27 mouse cellular contexts compared by ENCODE assay signal in the genomic region with DNA sequence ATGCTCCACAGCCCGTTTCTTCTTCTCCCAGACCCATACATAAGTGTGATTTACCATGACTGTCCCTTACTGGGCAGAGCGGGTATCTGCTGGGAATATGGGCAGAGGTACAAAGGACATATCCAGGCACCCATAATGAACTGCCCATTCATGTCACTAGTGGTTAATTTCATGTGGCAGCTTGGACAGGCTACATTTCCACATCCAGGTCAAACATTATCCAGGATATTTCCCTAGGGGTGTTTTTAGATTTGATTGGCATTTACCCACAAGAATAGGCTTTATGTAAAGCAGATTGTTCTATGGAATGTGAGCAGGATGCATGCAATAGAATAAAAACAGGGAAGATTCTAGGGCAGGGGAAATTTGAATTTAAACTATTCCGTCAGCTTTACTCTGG.
A peak's percentile ranks its signal among the peaks of the same experiment; 100 is the strongest.
DNase-seq lines count a peak whose midpoint lies in the region; ATAC-seq and TF ChIP-seq lines count a peak whose summit lies in the region.
"Had no signal": no experiment of that assay in that cellular context is flagged by ENCODE, and none has a peak within 500 bp of the region (broad histone marks: within the 10 kb centered on the region; RNA-seq: fewer than 3 reads in every experiment).

No protein-coding gene starts in this region.

- DNase-seq in hindbrain, postnatal 0 days (ENCODE audit: low spot score), result no peak
- DNase-seq in midbrain, embryonic 14.5 days, result peak; percentile 4
- DNase-seq in midbrain, postnatal 0 days (ENCODE audit: low spot score), result no peak
- DNase-seq in retina, postnatal 1 day, result peak; percentile 59
- no peak for DNase-seq in adrenal gland, adult 2 months
- DNase-seq: adrenal gland, postnatal 10 days; adrenal gland, postnatal 36 days; cerebellum, adult 18-20 months; cerebellum, adult 9-11 months; cerebellum, postnatal 25 days; embryo, embryonic 11 days; gastrocnemius, postnatal 10 days; gastrocnemius, postnatal 36 days; heart, adult 2 months; heart, postnatal 14 days; heart, postnatal 4 days had no signal

- H3K9me3 ChIP-seq in hindbrain, embryonic 12.5 days (replicated peaks), result no peaks in the 10 kb centered on the region
- H3K9me3 ChIP-seq in hindbrain, postnatal 0 days (ENCODE audit: low read length), result no peaks in the 10 kb centered on the region
- no peaks in the 10 kb centered on the region for H3K9me3 ChIP-seq in midbrain, embryonic 14.5 days (ENCODE audit: control insufficient read depth, low read length)
- H3K9me3 ChIP-seq in midbrain, postnatal 0 days (ENCODE audit: low read length), result no peaks in the 10 kb centered on the region
- H3K9me3 ChIP-seq: embryonic facial prominence, embryonic 10.5 days; embryonic facial prominence, embryonic 13.5 days; forebrain, embryonic 12.5 days; forebrain, embryonic 15.5 days; heart, embryonic 10.5 days; heart, embryonic 13.5 days had no signal

- no peak overlapping the region for H3K27ac ChIP-seq in hindbrain, embryonic 12.5 days
- no peak overlapping the region for H3K27ac ChIP-seq in hindbrain, postnatal 0 days
- H3K27ac ChIP-seq in midbrain, embryonic 14.5 days (replicated peaks; ENCODE audit: low read depth, low read length), result no peak overlapping the region
- no peak overlapping the region for H3K27ac ChIP-seq in midbrain, postnatal 0 days (ENCODE audit: low read depth, low read length)
- H3K27ac ChIP-seq: embryonic facial prominence, embryonic 10.5 days; embryonic facial prominence, embryonic 13.5 days; forebrain, embryonic 12.5 days; forebrain, embryonic 15.5 days; heart, adult 2 months; heart, embryonic 10.5 days; heart, embryonic 13.5 days; hindbrain, embryonic 14.5 days had no signal

- TF ChIP-seq CTCF in hindbrain, postnatal 0 days (IDR thresholded peaks at IDR 0.05; ENCODE audit: low read depth), result no peak
- TF ChIP-seq CTCF in midbrain, postnatal 0 days (IDR thresholded peaks at IDR 0.05), result no peak

- H3K36me3 ChIP-seq in hindbrain, embryonic 12.5 days, result no peaks in the 10 kb centered on the region
- no peaks in the 10 kb centered on the region for H3K36me3 ChIP-seq in hindbrain, postnatal 0 days (ENCODE audit: insufficient read depth, low read length)
- no peaks in the 10 kb centered on the region for H3K36me3 ChIP-seq in midbrain, embryonic 14.5 days (ENCODE audit: control insufficient read depth, insufficient read depth, low read length)
- H3K36me3 ChIP-seq in midbrain, postnatal 0 days (ENCODE audit: insufficient read depth, low read length), result no peaks in the 10 kb centered on the region
- H3K36me3 ChIP-seq: embryonic facial prominence, embryonic 10.5 days; embryonic facial prominence, embryonic 13.5 days; forebrain, embryonic 12.5 days; forebrain, embryonic 15.5 days; heart, embryonic 10.5 days; heart, embryonic 13.5 days had no signal

- no peaks in the 10 kb centered on the region for H3K27me3 ChIP-seq in hindbrain, embryonic 12.5 days
- H3K27me3 ChIP-seq in hindbrain, postnatal 0 days (ENCODE audit: insufficient read depth, low read length), result no peaks in the 10 kb centered on the region
- no peaks in the 10 kb centered on the region for H3K27me3 ChIP-seq in midbrain, embryonic 14.5 days (ENCODE audit: control insufficient read depth, insufficient read depth, low read length)
- no peaks in the 10 kb centered on the region for H3K27me3 ChIP-seq in midbrain, postnatal 0 days (ENCODE audit: insufficient read depth, low read length)
- H3K27me3 ChIP-seq: embryonic facial prominence, embryonic 13.5 days; forebrain, embryonic 12.5 days; forebrain, embryonic 15.5 days; heart, embryonic 13.5 days had no signal

- no peak overlapping the region for H3K4me2 ChIP-seq in hindbrain, embryonic 12.5 days (replicated peaks)
- H3K4me2 ChIP-seq in hindbrain, postnatal 0 days (ENCODE audit: low read depth, low read length), result no peak overlapping the region
- H3K4me2 ChIP-seq in midbrain, embryonic 14.5 days (ENCODE audit: low read length), result no peak overlapping the region
- H3K4me2 ChIP-seq in midbrain, postnatal 0 days (ENCODE audit: low read depth, low read length, poor library complexity, severe bottlenecking), result no peak overlapping the region
- H3K4me2 ChIP-seq: embryonic facial prominence, embryonic 13.5 days; forebrain, embryonic 12.5 days; forebrain, embryonic 15.5 days; heart, embryonic 13.5 days; hindbrain, embryonic 14.5 days had no signal

- H3K4me1 ChIP-seq in hindbrain, embryonic 12.5 days, result no peaks in the 10 kb centered on the region
- no peaks in the 10 kb centered on the region for H3K4me1 ChIP-seq in hindbrain, postnatal 0 days (ENCODE audit: insufficient read depth, low read length)
- H3K4me1 ChIP-seq in midbrain, embryonic 14.5 days (ENCODE audit: control insufficient read depth, insufficient read depth, low read length), result no peaks in the 10 kb centered on the region
- H3K4me1 ChIP-seq in midbrain, postnatal 0 days (ENCODE audit: insufficient read depth, low read length), result 0 out of 2 replicates have a peak, but pooled peaks cover 2% of the 10 kb centered on the region
- H3K4me1 ChIP-seq: embryonic facial prominence, embryonic 13.5 days; forebrain, embryonic 12.5 days; forebrain, embryonic 15.5 days had no signal

- H3K9ac ChIP-seq in hindbrain, embryonic 12.5 days, result no peak overlapping the region
- no peak overlapping the region for H3K9ac ChIP-seq in hindbrain, postnatal 0 days (replicated peaks; ENCODE audit: low read length)
- no peak overlapping the region for H3K9ac ChIP-seq in midbrain, embryonic 14.5 days (replicated peaks; ENCODE audit: low read length)
- no peak overlapping the region for H3K9ac ChIP-seq in midbrain, postnatal 0 days (replicated peaks; ENCODE audit: low read length, poor library complexity, severe bottlenecking)
- H3K9ac ChIP-seq: embryonic facial prominence, embryonic 13.5 days; forebrain, embryonic 12.5 days; forebrain, embryonic 15.5 days; heart, embryonic 13.5 days; hindbrain, embryonic 14.5 days had no signal

- no peak overlapping the region for H3K4me3 ChIP-seq in hindbrain, embryonic 12.5 days
- H3K4me3 ChIP-seq in hindbrain, postnatal 0 days (ENCODE audit: low read length), result no peak overlapping the region
- no peak overlapping the region for H3K4me3 ChIP-seq in midbrain, embryonic 14.5 days (replicated peaks; ENCODE audit: low read depth, low read length)
- H3K4me3 ChIP-seq in midbrain, postnatal 0 days (ENCODE audit: low read depth, low read length), result no peak overlapping the region
- H3K4me3 ChIP-seq: embryonic facial prominence, embryonic 10.5 days; embryonic facial prominence, embryonic 13.5 days; erythroblast, embryonic 14.5 days; forebrain, embryonic 12.5 days; forebrain, embryonic 15.5 days; heart, adult 2 months; heart, embryonic 10.5 days; heart, embryonic 13.5 days had no signal

- ATAC-seq in hindbrain, embryonic 12.5 days (ENCODE audit: low FRiP score), result 0 out of 2 replicates have a peak, but pooled peaks have one; percentile 41
- no peak for ATAC-seq in hindbrain, postnatal 0 days
- ATAC-seq in midbrain, embryonic 14.5 days (ENCODE audit: low FRiP score, low TSS enrichment), result no peak
- ATAC-seq in midbrain, postnatal 0 days (ENCODE audit: low FRiP score), result no peak
- ATAC-seq: activated CD4-positive, CD25-positive, alpha-beta regulatory T cell, adult 4 months; CD4-positive, CD25-positive, alpha-beta regulatory T cell, adult 4 months; forebrain, embryonic 15.5 days had no signal

- WGBS in hindbrain, embryonic 12.5 days, result 70% methylated on average over 3 of the region's 3 CpGs
- WGBS in hindbrain, postnatal 0 days, result 67% methylated on average over 3 of the region's 3 CpGs
- WGBS in midbrain, embryonic 14.5 days, result 42% methylated on average over 3 of the region's 3 CpGs
- WGBS in midbrain, postnatal 0 days, result 46% methylated on average over 3 of the region's 3 CpGs

Comparison
In these comparisons a context has a peak if more than half of its experiments do, and no peak if none do; other contexts are left out.
1. DNase-seq: peak in midbrain, embryonic 14.5 days (single experiment) and retina, postnatal 1 day (single experiment); none in hindbrain, postnatal 0 days (single experiment), midbrain, postnatal 0 days (single experiment) and adrenal gland, adult 2 months (single experiment).